Mouse (Mus musculus): ENCODE results near the gene Tcl1b3. TPM values are rescaled to one million over a fixed set of nuclear protein-coding genes. Genes with fewer than 3 reads are reported as not detected.
"Not testable (repeated sequence)": the region's sequence is repeated elsewhere in the genome, so short reads cannot be mapped to it uniquely, and the experiment has no call there.

Gene Tcl1b3
- not detected in 2 replicates for polyA plus RNA-seq (2011; ENCODE audit: insufficient read depth, insufficient read length, low replicate concordance, missing spikeins)

DNA sequence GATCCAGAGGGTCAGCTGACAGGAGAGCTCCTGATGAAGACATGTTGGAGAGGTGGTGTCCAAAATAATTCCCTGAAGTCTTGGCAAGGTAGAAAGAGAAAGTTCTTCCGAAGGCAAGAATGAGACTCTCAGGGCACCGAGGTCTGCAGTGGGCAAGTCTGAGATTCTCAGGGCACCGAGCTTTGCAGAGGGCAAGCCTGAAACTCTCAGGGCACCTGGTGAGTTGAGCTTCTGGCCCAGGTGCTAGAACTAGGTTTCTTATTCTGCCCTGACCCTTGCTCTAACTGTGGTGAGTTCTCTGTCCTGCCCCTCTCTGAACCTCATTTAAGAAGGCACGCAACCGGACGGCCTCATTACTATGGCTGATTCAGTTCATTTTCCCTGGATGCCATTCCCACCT lies at the start of gene Tcl1b3:
TSS of gene Tcl1b3 (plus strand) at position 301 of the 400 bp plus-strand sequence.
- not testable (repeated sequence) for H3K4me1 ChIP-seq (ENCODE audit: control insufficient read depth, insufficient read depth, low read length); H3K27ac ChIP-seq (ENCODE audit: control insufficient read depth, insufficient read depth, low read depth, low read length, poor library complexity); H3K4me3 ChIP-seq (replicated peaks; ENCODE audit: control insufficient read depth, low read depth, low read length)
- WGBS: 88% methylated on average over 6 of the region's 6 CpGs

DNA sequence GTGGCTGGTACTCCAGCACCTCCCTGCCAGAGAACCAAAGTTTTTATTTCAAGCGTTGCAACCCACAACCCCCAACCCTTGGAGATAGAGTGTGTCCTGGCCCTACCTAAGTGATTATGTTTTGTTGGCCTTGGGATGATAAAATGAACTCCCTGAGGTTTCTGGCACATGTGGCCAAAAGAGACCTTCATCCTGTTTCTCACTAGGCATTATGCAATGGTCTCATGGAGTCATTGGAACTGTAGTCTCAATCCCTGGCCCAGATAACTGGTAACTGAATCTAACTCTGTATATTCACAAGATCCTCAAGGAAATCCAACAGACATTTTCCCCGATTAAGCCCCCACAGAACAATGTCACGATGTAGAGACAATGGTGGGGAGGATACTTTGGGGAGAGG lies 47.7 kb upstream of the Tcl1b3 start:
- TF ChIP-seq POLR2A (IDR thresholded peaks at IDR 0.05; ENCODE audit: borderline replicate concordance, control insufficient read depth, low read depth, low read length) (no peak), CTCF (IDR thresholded peaks at IDR 0.05; ENCODE audit: control insufficient read depth, insufficient read depth, low read length) (no peak)
- WGBS: 86% methylated on average over 3 of the region's 3 CpGs

DNA sequence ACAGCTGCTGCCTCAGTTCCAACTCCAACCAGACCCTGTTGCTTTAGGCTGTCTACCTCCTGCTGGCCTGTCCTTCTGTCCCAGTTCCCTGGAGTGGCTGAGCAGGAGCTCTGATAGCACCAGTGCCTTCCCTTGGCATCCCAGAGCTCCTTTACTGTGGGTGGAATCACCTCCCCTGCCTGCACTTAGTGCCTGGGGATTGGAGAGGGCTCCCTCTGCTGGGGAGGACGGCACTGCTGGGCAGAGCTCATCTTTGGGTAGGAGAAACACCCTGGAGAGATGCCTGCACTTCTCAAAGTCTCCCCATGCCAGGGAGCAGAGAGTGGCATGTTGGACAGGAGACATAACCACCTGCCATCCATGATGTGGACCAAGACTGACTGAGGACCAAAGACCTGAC lies 45.9 kb upstream of the Tcl1b3 start:
- 35% methylated on average over 1 of the region's 1 CpGs for WGBS
- H3K4me1 ChIP-seq (ENCODE audit: control insufficient read depth, insufficient read depth, low read length); H3K4me3 ChIP-seq (replicated peaks; ENCODE audit: control insufficient read depth, low read depth, low read length); H3K27ac ChIP-seq (ENCODE audit: control insufficient read depth, insufficient read depth, low read depth, low read length, poor library complexity): not testable (repeated sequence)

More for the DNA sequence above, 47.7 kb upstream of the Tcl1b3 start:
- Histone ChIP-seq H3K27ac (ENCODE audit: control insufficient read depth, insufficient read depth, low read depth, low read length, poor library complexity) (no peak overlapping the region), H3K4me3 (replicated peaks; ENCODE audit: control insufficient read depth, low read depth, low read length) (no peak overlapping the region), H3K4me1 (ENCODE audit: control insufficient read depth, insufficient read depth, low read length) (no peaks in the 10 kb centered on the region)

DNA sequence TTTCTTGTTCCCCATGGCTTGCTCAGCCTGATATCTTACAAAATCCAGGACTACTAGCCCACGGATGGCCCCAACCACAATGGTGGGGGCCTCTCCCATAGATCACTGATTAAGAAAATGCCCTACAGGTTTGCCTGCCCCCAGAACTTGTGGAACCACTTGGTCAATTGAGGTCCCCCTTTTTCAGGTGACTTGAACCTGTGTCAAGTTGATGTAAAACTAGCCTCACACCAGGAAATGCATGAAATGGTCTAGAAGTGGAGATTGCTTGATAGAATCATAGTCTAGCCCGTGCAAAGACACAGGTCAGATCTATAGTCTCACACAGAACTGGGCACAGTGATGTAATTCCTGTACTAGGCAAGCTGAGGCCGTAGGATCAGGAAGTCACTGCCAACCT lies 45.1 kb upstream of the Tcl1b3 start, which contains the start of gene Tcl1b2:
TSS of gene Tcl1b2 (plus strand) at position 301 of the 400 bp plus-strand sequence.
- H3K4me1 ChIP-seq (ENCODE audit: control insufficient read depth, insufficient read depth, low read length): no peaks in the 10 kb centered on the region
- WGBS: 48% methylated on average over 3 of the region's 3 CpGs
- no peak within 1 kb of the TSS for H3K27ac ChIP-seq (ENCODE audit: control insufficient read depth, insufficient read depth, low read depth, low read length, poor library complexity)
- TF ChIP-seq CTCF (IDR thresholded peaks at IDR 0.05; ENCODE audit: control insufficient read depth, insufficient read depth, low read length) (no peak), POLR2A (IDR thresholded peaks at IDR 0.05; ENCODE audit: borderline replicate concordance, control insufficient read depth, low read depth, low read length) (no peak)
- no peak within 1 kb of the TSS for H3K4me3 ChIP-seq (replicated peaks; ENCODE audit: control insufficient read depth, low read depth, low read length)

DNA sequence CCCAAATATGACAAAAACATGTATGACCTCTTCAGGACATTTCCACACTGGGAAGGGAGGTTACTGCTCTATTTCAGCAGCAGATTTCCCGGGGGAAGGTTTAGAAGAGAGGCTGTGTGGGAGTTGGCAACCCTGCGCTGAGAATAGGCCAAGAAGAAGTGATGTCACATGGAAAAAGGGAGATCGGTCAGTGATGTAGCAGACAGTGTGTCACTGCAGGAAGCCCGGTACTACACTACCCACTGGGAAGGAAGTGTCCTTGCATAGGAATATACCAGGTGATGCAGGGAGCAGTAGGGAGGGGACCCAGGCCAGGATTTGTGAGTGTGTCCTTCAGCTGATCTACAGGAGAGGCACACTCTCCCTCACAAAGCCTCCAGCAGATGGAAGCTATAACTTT lies 35.6 kb upstream of the Tcl1b3 start:
- H3K4me3 ChIP-seq (replicated peaks; ENCODE audit: control insufficient read depth, low read depth, low read length); H3K4me1 ChIP-seq (ENCODE audit: control insufficient read depth, insufficient read depth, low read length); H3K27ac ChIP-seq (ENCODE audit: control insufficient read depth, insufficient read depth, low read depth, low read length, poor library complexity): not testable (repeated sequence)
- 38% methylated on average over 4 of the region's 4 CpGs for WGBS

DNA sequence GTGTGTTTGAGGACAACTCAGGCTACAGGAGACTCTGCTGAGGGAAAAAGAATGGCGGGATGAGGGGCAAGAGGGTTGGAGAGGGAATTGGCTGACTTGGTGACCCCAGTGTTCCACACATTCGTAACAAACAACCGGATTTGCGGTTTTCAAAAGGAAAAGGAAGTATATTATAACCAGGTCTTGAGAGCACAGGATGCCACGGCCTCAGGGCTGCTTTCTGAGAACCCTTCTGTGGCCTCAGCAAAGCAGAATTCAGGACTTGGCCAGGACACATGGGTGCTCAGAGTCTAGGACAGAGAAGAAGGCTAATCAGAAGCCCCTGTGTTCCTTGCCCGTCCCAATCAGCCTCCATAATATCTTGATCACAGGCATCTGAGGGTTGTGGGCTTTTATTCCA lies 32.0 kb upstream of the Tcl1b3 start:
- Histone ChIP-seq H3K4me3 (replicated peaks; ENCODE audit: control insufficient read depth, low read depth, low read length) (no peak overlapping the region), H3K27ac (ENCODE audit: control insufficient read depth, insufficient read depth, low read depth, low read length, poor library complexity) (no peak overlapping the region), H3K4me1 (ENCODE audit: control insufficient read depth, insufficient read depth, low read length) (no peaks in the 10 kb centered on the region)
- TF ChIP-seq CTCF (IDR thresholded peaks at IDR 0.05; ENCODE audit: control insufficient read depth, insufficient read depth, low read length): no peak
- no peak for TF ChIP-seq POLR2A (IDR thresholded peaks at IDR 0.05; ENCODE audit: borderline replicate concordance, control insufficient read depth, low read depth, low read length)
- WGBS: 3% methylated on average over 6 of the region's 6 CpGs

DNA sequence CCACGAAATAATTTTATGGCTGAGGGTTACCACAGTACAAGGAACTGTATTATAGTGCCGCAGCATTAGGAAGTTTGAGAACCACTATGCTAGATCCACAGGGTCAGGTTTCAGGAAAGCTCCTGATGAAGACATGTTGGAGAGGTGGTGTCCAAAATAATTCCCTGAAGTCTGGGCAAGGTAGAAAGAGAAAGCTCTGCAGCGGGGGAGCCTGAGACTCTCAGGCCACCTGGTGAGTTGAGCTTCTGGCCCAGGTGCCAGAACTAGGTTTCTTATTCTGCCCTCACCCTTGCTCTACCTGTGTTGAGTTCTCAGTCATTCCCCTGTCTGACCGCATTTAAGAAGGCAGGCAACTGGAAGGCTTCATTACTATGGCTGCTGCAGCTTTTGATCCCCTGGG lies 31.5 kb upstream of the Tcl1b3 start, which contains the start of gene Tcl1b1:
TSS of gene Tcl1b1 (plus strand) at position 301 of the 400 bp plus-strand sequence.
- H3K4me1 ChIP-seq (ENCODE audit: control insufficient read depth, insufficient read depth, low read length): no peaks in the 10 kb centered on the region
- H3K4me3 ChIP-seq (replicated peaks; ENCODE audit: control insufficient read depth, low read depth, low read length): no peak within 1 kb of the TSS
- 51% methylated on average over 4 of the region's 4 CpGs for WGBS
- no peak for TF ChIP-seq CTCF (IDR thresholded peaks at IDR 0.05; ENCODE audit: control insufficient read depth, insufficient read depth, low read length)
- no peak for TF ChIP-seq POLR2A (IDR thresholded peaks at IDR 0.05; ENCODE audit: borderline replicate concordance, control insufficient read depth, low read depth, low read length)
- no peak within 1 kb of the TSS for H3K27ac ChIP-seq (ENCODE audit: control insufficient read depth, insufficient read depth, low read depth, low read length, poor library complexity)

DNA sequence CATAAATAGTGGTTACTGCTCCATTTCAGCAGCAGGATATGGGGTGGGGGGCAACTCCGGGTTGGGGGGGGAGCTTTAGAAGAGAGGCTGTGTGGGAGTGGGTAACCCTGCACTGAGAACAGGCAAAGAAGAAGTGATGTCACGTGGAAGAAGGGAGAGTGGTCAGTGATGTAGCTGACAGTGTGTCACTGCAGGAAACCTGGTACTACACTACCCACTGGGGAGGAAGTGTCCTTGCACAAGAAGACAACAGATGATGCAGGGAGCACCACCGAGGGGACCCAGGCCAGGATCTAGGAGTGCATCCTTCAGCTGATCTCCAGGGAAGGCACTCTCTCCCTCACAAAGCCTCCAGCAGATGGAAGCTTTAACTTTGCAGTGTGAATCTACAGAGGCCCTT lies 24.1 kb upstream of the Tcl1b3 start:
- H3K27ac ChIP-seq (ENCODE audit: control insufficient read depth, insufficient read depth, low read depth, low read length, poor library complexity): no peak overlapping the region
- TF ChIP-seq CTCF (IDR thresholded peaks at IDR 0.05; ENCODE audit: control insufficient read depth, insufficient read depth, low read length) (no peak), POLR2A (IDR thresholded peaks at IDR 0.05; ENCODE audit: borderline replicate concordance, control insufficient read depth, low read depth, low read length) (no peak)
- 5% methylated on average over 3 of the region's 3 CpGs for WGBS

DNA sequence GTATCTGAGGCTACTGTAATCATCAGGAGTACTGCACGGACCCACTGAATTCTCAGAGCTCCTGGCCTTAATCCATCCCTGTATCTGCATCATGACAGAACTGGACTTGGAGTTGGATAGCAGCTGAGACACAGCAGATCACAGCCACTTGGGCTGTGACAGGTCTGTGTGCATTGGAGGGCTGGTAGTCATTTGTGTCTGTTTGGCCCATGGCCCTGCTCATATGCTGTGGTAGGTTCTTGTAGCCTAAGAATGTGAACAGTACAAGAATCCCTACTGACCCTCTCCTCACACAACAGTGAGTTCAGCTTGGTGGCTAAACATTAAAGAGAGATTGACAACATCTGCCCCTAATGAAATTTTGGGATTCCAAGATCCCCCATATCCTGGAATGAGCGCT lies 17.5 kb upstream of the Tcl1b3 start:
- TF ChIP-seq CTCF (IDR thresholded peaks at IDR 0.05; ENCODE audit: control insufficient read depth, insufficient read depth, low read length) (no peak), POLR2A (IDR thresholded peaks at IDR 0.05; ENCODE audit: borderline replicate concordance, control insufficient read depth, low read depth, low read length) (no peak)
- no peak overlapping the region for H3K27ac ChIP-seq (ENCODE audit: control insufficient read depth, insufficient read depth, low read depth, low read length, poor library complexity)
- no peak overlapping the region for H3K4me3 ChIP-seq (replicated peaks; ENCODE audit: control insufficient read depth, low read depth, low read length)
- H3K4me1 ChIP-seq (ENCODE audit: control insufficient read depth, insufficient read depth, low read length): no peaks in the 10 kb centered on the region
- WGBS: 75% methylated on average over 2 of the region's 2 CpGs

More for the DNA sequence above, 24.1 kb upstream of the Tcl1b3 start:
- H3K4me1 ChIP-seq (ENCODE audit: control insufficient read depth, insufficient read depth, low read length): no peaks in the 10 kb centered on the region
- no peak overlapping the region for H3K4me3 ChIP-seq (replicated peaks; ENCODE audit: control insufficient read depth, low read depth, low read length)
